Mouse (Mus musculus): Measurements from ENCODE around the gene Gar1.

- no peak for TF ChIP-seq CTCF (IDR thresholded peaks at IDR 0.05 in 2 of 3, conservative IDR thresholded peaks at IDR 0.05 in 1 of 3; ENCODE audit: control insufficient read depth in 1 of 3, insufficient read depth in 1 of 3, low read depth in 2 of 3, low read length in 3 of 3, poor library complexity in 1 of 3, severe bottlenecking in 1 of 3)
- no peak for TF ChIP-seq GABPA (IDR thresholded peaks at IDR 0.05; ENCODE audit: low read depth, low read length)
Measured at GRCm38 (mm10) chr3:129793801-129794200, 37.4 kb downstream of the Gar1 start.

Measured in MEL (cell line).